Mouse (Mus musculus) thymus, adult 2 months (tissue): ENCODE results near the gene Mybpc3. TPM values are rescaled to one million over a fixed set of nuclear protein-coding genes. Genes with fewer than 3 reads are reported as not detected.

Experiments
- DNase-seq: peaks from one replicate; pipeline ENCODE4 v3.0.0; 2021
- H3K27ac ChIP-seq: fragments of 200-500 bp; 2 replicates; pipeline ENCODE4 v1.5.1; 2012; ENCODE audit warnings: low read length, control low read depth; ENCODE audit not compliant: control insufficient read depth, insufficient read depth
- H3K27me3 ChIP-seq: fragments of 200-500 bp; 2 replicates; pipeline ENCODE4 v1.6.1; 2012; ENCODE audit warnings: mild to moderate bottlenecking, low read length, moderate library complexity, mixed read lengths; ENCODE audit not compliant: control insufficient read depth, insufficient read depth
- H3K36me3 ChIP-seq: fragments of 200-500 bp; 2 replicates; pipeline ENCODE4 v1.6.1; 2012; ENCODE audit warnings: mild to moderate bottlenecking, low read length, moderate library complexity; ENCODE audit not compliant: control insufficient read depth, insufficient read depth
- H3K4me1 ChIP-seq: fragments of 200-500 bp; replicated peaks from 2 replicates; pipeline ENCODE4 v1.6.1; 2012; ENCODE audit warnings: low read length; ENCODE audit not compliant: control insufficient read depth, insufficient read depth
- H3K4me3 ChIP-seq: fragments of 200-500 bp; 2 replicates; pipeline ENCODE4 v1.5.1; 2012; ENCODE audit warnings: mild to moderate bottlenecking, low read length, control low read depth, moderate library complexity; ENCODE audit not compliant: control insufficient read depth, insufficient read depth
- CTCF ChIP-seq: fragments of 200-500 bp; IDR thresholded peaks from 2 replicates; pipeline ENCODE4 v1.5.1; 2012; ENCODE audit warnings: mild to moderate bottlenecking, control low read depth, low read length, moderate library complexity, borderline replicate concordance; ENCODE audit not compliant: control insufficient read depth, poor library complexity, insufficient read depth; ENCODE audit errors: extremely low read depth
- POLR2A ChIP-seq: fragments of 200-500 bp; IDR thresholded peaks from 2 replicates; pipeline ENCODE4 v1.6.1; 2012; ENCODE audit warnings: mild to moderate bottlenecking, low read length, control low read depth, moderate library complexity; ENCODE audit not compliant: control insufficient read depth, poor library complexity, insufficient read depth; ENCODE audit errors: extremely low read depth
- WGBS: fragments of 180-500 bp; shearing (Covaris S2); methylation state at CpG from one replicate; pipeline ENCODE4 v1.1.7; 2018; 5-methylcytosine and 5-hydroxymethylcytosine counted together
- polyA plus RNA-seq: library from polyadenylated mRNA; depleted of rRNA; stranded (reverse); fragments of >200 nt; gene quantifications from 2 replicates; pipeline ENCODE4 v1.2.3, GENCODE M21; 2012

Mybpc3 gene
- polyA plus RNA-seq, 1 experiment, result 57.9 TPM

DNA sequence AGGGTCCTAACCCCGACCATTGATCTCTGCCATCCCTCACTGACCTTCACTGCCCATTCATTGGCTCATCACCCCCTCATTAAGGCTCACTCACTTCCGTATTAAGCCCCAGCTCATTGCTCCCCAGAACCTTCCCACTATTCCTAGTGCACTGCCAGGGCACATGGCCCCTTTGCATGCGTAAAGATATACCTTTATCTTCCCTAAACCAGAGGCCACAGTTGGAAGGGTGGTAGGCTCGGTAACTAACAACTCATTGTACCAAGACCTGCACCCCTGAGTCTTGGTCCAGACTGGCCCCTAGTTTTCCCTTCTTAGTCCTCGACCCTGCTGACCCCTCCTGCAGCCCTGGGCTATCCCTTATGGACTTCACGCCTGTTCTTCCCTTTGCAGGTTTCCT lies 4.1 kb upstream of the Mybpc3 start:
- TF ChIP-seq CTCF, result no peak
- TF ChIP-seq POLR2A, result no peak
- no peak for DNase-seq
- H3K27me3 ChIP-seq, result no peaks in the 10 kb centered on the region
- WGBS, result 92% methylated on average over 6 of the region's 6 CpGs
- H3K4me3 ChIP-seq, result no peak overlapping the region
- no peak overlapping the region for H3K27ac ChIP-seq
- no peaks in the 10 kb centered on the region for H3K4me1 ChIP-seq
- no peaks in the 10 kb centered on the region for H3K36me3 ChIP-seq

DNA sequence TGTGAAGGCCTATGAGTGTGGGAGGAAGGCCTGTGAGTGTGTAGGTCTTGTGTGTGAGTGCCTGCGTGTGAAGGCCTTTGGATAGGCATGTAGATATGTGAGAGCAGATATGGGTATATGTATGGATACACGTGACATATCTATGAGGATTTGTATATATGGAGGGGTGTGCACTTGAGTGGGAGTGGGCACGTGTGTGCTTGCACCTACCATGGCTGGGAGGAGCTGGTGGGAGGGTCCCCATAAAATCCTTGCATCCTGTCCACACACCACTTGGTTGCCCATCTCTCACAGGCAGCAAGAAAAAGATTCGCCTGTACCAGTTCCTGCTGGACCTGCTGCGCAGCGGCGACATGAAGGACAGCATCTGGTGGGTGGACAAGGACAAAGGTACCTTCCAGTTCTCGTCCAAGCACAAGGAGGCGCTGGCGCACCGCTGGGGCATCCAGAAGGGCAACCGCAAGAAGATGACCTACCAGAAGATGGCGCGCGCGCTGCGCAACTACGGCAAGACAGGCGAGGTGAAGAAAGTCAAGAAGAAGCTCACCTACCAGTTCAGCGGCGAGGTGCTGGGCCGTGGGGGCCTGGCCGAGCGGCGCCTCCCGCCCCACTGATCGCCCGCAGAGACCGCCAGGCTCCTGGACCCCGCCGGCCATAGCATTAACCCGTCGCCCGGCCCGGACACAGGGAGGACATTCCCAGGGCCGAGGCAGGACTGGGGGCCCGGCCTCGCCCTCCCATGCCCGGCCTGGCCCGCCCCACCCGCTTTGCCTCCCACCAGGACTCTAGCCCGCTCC lies 3.0 kb upstream of the Mybpc3 start:
- 92% methylated on average over 42 of the region's 42 CpGs for WGBS
- Histone ChIP-seq H3K27ac (no peak overlapping the region), H3K4me1 (no peaks in the 10 kb centered on the region)

DNA sequence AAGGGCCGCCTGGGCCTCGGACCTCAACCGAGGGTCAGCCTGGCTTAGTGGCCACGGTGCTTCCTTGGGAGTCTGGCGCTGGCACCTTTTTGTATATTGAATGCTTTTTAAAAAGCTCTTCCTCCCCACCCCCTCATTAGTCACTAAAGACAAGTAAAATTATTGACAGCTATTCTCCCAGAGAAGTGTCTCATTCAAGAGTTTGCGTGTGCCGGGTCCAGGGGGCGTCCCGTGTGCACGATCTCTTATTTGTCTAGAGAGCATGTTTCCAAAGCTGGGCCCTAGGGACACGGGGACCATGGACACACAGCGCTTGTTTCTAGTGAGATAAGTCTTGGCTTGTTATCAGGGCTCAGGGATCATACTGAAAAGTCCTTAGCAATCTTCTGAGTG lies 2.4 kb upstream of the Mybpc3 start:
- no peak for DNase-seq
- Histone ChIP-seq H3K27ac (no peak overlapping the region), H3K36me3 (no peaks in the 10 kb centered on the region), H3K27me3 (no peaks in the 10 kb centered on the region), H3K4me1 (no peaks in the 10 kb centered on the region), H3K4me3 (no peak overlapping the region)
- 95% methylated on average over 12 of the region's 12 CpGs for WGBS
- TF ChIP-seq POLR2A, result no peak
- no peak for TF ChIP-seq CTCF

More for the DNA sequence above, 3.0 kb upstream of the Mybpc3 start:
- Histone ChIP-seq H3K36me3 (no peaks in the 10 kb centered on the region), H3K4me3 (no peak overlapping the region), H3K27me3 (no peaks in the 10 kb centered on the region)
- DNase-seq, result peak; percentile 54
- TF ChIP-seq POLR2A, result no peak
- TF ChIP-seq CTCF, result peak; percentile 64; the same call in 1 of the 2 replicates

DNA sequence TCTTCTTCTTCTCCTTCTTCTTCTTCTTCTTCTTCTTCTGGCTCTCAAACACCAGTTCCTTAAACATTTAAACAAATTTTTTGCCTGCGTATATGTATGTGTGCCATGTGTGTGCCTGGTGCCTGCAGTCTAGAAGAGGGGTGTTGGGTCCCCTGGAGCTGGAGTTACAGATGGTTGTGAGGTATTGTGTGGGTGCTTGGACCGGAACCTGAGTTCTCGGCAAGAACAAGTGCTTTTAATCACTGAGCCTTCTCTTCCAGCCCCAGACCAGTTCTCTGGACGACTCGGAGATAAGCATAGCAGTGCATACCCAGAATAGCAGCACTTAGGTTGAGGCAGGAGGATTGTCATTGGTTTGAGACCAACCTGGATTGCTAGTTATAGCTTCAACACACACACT lies 1.1 kb upstream of the Mybpc3 start:
- WGBS, result 96% methylated on average over 5 of the region's 5 CpGs
- no peak overlapping the region for H3K27ac ChIP-seq
- DNase-seq, result no peak
- H3K4me3 ChIP-seq, result no peak overlapping the region
- no peaks in the 10 kb centered on the region for H3K27me3 ChIP-seq
- no peaks in the 10 kb centered on the region for H3K4me1 ChIP-seq
- TF ChIP-seq CTCF (no peak), POLR2A (no peak)
- no peaks in the 10 kb centered on the region for H3K36me3 ChIP-seq

DNA sequence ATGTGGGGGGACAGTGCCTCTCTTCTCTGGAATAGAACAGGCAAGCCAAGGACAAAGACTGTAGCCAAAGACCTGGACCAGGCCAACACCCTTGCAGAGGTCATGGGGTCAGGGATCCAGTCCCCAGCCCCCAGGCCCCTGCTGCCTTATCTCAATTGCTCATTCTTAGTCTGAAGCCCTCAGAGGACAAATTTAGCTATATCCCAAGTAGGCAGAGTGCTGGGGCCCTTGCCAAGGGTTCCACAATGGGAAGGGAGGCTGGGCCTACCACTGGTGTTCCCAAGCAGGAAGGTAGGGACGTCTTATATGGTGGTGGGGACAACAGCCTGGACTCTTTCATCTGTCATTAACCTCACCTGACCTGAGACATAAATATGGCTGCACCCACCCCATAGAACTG lies 703 bp downstream of the Mybpc3 start:
- DNase-seq, result no peak
- WGBS, result 93% methylated on average over 1 of the region's 1 CpGs
- H3K4me3 ChIP-seq, result no peak overlapping the region
- TF ChIP-seq CTCF, result no peak
- TF ChIP-seq POLR2A, result no peak
- no peaks in the 10 kb centered on the region for H3K36me3 ChIP-seq
- no peaks in the 10 kb centered on the region for H3K4me1 ChIP-seq
- H3K27ac ChIP-seq, result no peak overlapping the region
- no peaks in the 10 kb centered on the region for H3K27me3 ChIP-seq

DNA sequence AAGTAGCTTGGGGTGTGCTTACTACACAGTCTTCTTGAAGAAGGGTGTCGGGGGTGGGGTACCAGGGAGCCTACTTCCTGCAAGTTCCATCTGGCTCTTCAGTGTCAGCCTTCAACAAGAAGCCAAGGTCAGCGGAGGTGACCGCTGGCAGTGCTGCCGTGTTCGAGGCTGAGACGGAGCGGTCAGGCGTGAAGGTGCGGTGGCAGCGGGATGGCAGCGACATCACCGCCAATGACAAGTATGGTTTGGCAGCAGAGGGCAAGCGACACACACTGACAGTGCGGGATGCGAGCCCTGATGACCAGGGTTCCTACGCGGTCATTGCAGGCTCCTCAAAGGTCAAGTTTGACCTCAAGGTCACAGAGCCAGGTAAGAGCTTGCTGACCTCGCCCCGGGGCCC lies 1.1 kb downstream of the Mybpc3 start:
- no peaks in the 10 kb centered on the region for H3K36me3 ChIP-seq
- no peak overlapping the region for H3K27ac ChIP-seq
- WGBS, result 97% methylated on average over 19 of the region's 19 CpGs
- TF ChIP-seq POLR2A (no peak), CTCF (no peak)
- DNase-seq, result no peak
- no peaks in the 10 kb centered on the region for H3K27me3 ChIP-seq
- H3K4me3 ChIP-seq, result no peak overlapping the region
- no peaks in the 10 kb centered on the region for H3K4me1 ChIP-seq
